Mouse (Mus musculus) olfactory bulb, adult 2 months (tissue): ENCODE results near the gene Vpreb3.

ENCODE experiments used
- CTCF ChIP-seq: fragments of 200-500 bp; IDR thresholded peaks from 2 replicates; pipeline ENCODE4 v1.5.1; 2012; ENCODE audit warnings: low read depth, mild to moderate bottlenecking, low read length, moderate library complexity; ENCODE audit not compliant: insufficient read depth
- POLR2A ChIP-seq: fragments of 200-500 bp; IDR thresholded peaks from 2 replicates; pipeline ENCODE4 v1.6.1; 2012; ENCODE audit warnings: mild to moderate bottlenecking, low read depth, low read length, moderate library complexity; ENCODE audit not compliant: insufficient read depth

- TF ChIP-seq CTCF (no peak), POLR2A (no peak)
These were observed 50.9 kb downstream of the Vpreb3 start for GRCm38 (mm10) chr10:75993616-75994240.
